In genomic region chr10:57114696-57115271, GRCm38 (mm10) we compare ENCODE assay signal across 29 mouse cellular contexts.
DNase-seq lines count a peak whose midpoint lies in the region; ATAC-seq lines count a peak whose summit lies in the region.
"Had no signal": no experiment of that assay in that cellular context is flagged by ENCODE, and none has a peak within 500 bp of the region (broad histone marks: within the 10 kb centered on the region; RNA-seq: fewer than 3 reads in every experiment).

No protein-coding gene starts in this region.

- no peaks in the 10 kb centered on the region for H3K4me1 ChIP-seq in heart, embryonic 10.5 days
- peaks cover 3% of the 10 kb centered on the region for H3K4me1 ChIP-seq in heart, embryonic 15.5 days (replicated peaks)
- H3K4me1 ChIP-seq in midbrain, embryonic 14.5 days (ENCODE audit: control insufficient read depth, insufficient read depth, low read length) = no peaks in the 10 kb centered on the region
- H3K4me1 ChIP-seq: embryonic facial prominence, embryonic 13.5 days; forebrain, embryonic 10.5 days; forebrain, embryonic 15.5 days; hindbrain, embryonic 13.5 days; kidney, embryonic 15.5 days; limb, embryonic 13.5 days; lung, embryonic 15.5 days; midbrain, embryonic 12.5 days; neural tube, embryonic 13.5 days had no signal

- DNase-seq in heart, adult 11 months = peak; percentile 93
- no peak for DNase-seq in heart, postnatal 25 days (ENCODE audit: low spot score)
- DNase-seq in heart, embryonic 10.5 days (ENCODE audit: low spot score) = peak; percentile 81
- no peak for DNase-seq in midbrain, embryonic 14.5 days
- no peak for DNase-seq in spleen, postnatal 4 days (ENCODE audit: low spot score in 2 of 2)
- DNase-seq in spleen, postnatal 36 days (ENCODE audit: low spot score in 2 of 2) = no peak
- DNase-seq: cerebellum, adult 18-20 months; cerebellum, postnatal 10 days; gastrocnemius, adult 2 months; gastrocnemius, postnatal 36 days; kidney, adult 11 months; kidney, postnatal 36 days; right cerebral cortex, postnatal 25 days; thymus, adult 18-20 months; thymus, postnatal 25 days had no signal

- ATAC-seq in heart, embryonic 15.5 days (replicated peaks; ENCODE audit: insufficient number of reproducible peaks, insufficient read depth, low FRiP score, low read depth) = peak; percentile 86
- no peak for ATAC-seq in midbrain, embryonic 14.5 days (ENCODE audit: low FRiP score, low TSS enrichment)
- ATAC-seq: CD4-positive, CD25-positive, alpha-beta regulatory T cell, adult 4 months; forebrain, embryonic 15.5 days had no signal

- peak overlapping the region; percentile 59; the same call in 1 of the 2 replicates for H3K27ac ChIP-seq in heart, embryonic 10.5 days
- H3K27ac ChIP-seq in heart, embryonic 15.5 days = peak overlapping the region; percentile 78
- no peak overlapping the region for H3K27ac ChIP-seq in midbrain, embryonic 14.5 days (replicated peaks; ENCODE audit: low read depth, low read length)
- H3K27ac ChIP-seq: embryonic facial prominence, embryonic 13.5 days; forebrain, embryonic 10.5 days; forebrain, embryonic 15.5 days; gastrocnemius, adult 2 months; hindbrain, embryonic 13.5 days; kidney, embryonic 15.5 days; layer of hippocampus, adult 2 months; limb, embryonic 13.5 days; lung, embryonic 15.5 days; midbrain, embryonic 12.5 days; neural tube, embryonic 13.5 days; stomach, postnatal 0 days had no signal

- H3K9me3 ChIP-seq in heart, embryonic 10.5 days = no peaks in the 10 kb centered on the region
- no peaks in the 10 kb centered on the region for H3K9me3 ChIP-seq in heart, embryonic 15.5 days (replicated peaks)
- H3K9me3 ChIP-seq in midbrain, embryonic 14.5 days (ENCODE audit: control insufficient read depth, low read length) = no peaks in the 10 kb centered on the region
- H3K9me3 ChIP-seq: embryonic facial prominence, embryonic 13.5 days; forebrain, embryonic 10.5 days; forebrain, embryonic 15.5 days; hindbrain, embryonic 13.5 days; kidney, embryonic 15.5 days; limb, embryonic 13.5 days; lung, embryonic 15.5 days; midbrain, embryonic 12.5 days; neural tube, embryonic 13.5 days had no signal

- intact Hi-C loops in heart, postnatal 25 days (cut with DNase I) = loop anchor here (5.0 to 10.0 kb wide), 2 partner anchors 67 to 280 kb away; no protein-coding TSS in a partner anchor

- H3K27me3 ChIP-seq in heart, embryonic 10.5 days (ENCODE audit: insufficient read depth, poor library complexity, severe bottlenecking) = no peaks in the 10 kb centered on the region
- H3K27me3 ChIP-seq in heart, embryonic 15.5 days = no peaks in the 10 kb centered on the region
- no peaks in the 10 kb centered on the region for H3K27me3 ChIP-seq in midbrain, embryonic 14.5 days (ENCODE audit: control insufficient read depth, insufficient read depth, low read length)
- H3K27me3 ChIP-seq: embryonic facial prominence, embryonic 13.5 days; forebrain, embryonic 15.5 days; hindbrain, embryonic 13.5 days; kidney, embryonic 15.5 days; limb, embryonic 13.5 days; lung, embryonic 15.5 days; midbrain, embryonic 12.5 days; neural tube, embryonic 13.5 days had no signal

- H3K4me2 ChIP-seq in heart, embryonic 15.5 days = no peak overlapping the region
- no peak overlapping the region for H3K4me2 ChIP-seq in midbrain, embryonic 14.5 days (ENCODE audit: low read length)
- H3K4me2 ChIP-seq: embryonic facial prominence, embryonic 13.5 days; forebrain, embryonic 15.5 days; hindbrain, embryonic 13.5 days; kidney, embryonic 15.5 days; limb, embryonic 13.5 days; liver, embryonic 11.5 days; lung, embryonic 15.5 days; midbrain, embryonic 12.5 days; neural tube, embryonic 13.5 days had no signal

- H3K4me3 ChIP-seq in heart, embryonic 10.5 days = no peak overlapping the region
- H3K4me3 ChIP-seq in heart, embryonic 15.5 days = no peak overlapping the region
- H3K4me3 ChIP-seq in midbrain, embryonic 14.5 days (replicated peaks; ENCODE audit: low read depth, low read length) = no peak overlapping the region
- H3K4me3 ChIP-seq: embryonic facial prominence, embryonic 13.5 days; forebrain, embryonic 10.5 days; forebrain, embryonic 15.5 days; gastrocnemius, adult 2 months; hindbrain, embryonic 13.5 days; kidney, embryonic 15.5 days; layer of hippocampus, adult 2 months; limb, embryonic 13.5 days; lung, embryonic 15.5 days; midbrain, embryonic 12.5 days; neural tube, embryonic 13.5 days had no signal

- no peak overlapping the region for H3K9ac ChIP-seq in heart, embryonic 15.5 days
- H3K9ac ChIP-seq in midbrain, embryonic 14.5 days (replicated peaks; ENCODE audit: low read length) = no peak overlapping the region
- H3K9ac ChIP-seq: embryonic facial prominence, embryonic 13.5 days; forebrain, embryonic 15.5 days; hindbrain, embryonic 13.5 days; kidney, embryonic 15.5 days; limb, embryonic 13.5 days; lung, embryonic 15.5 days; midbrain, embryonic 12.5 days; neural tube, embryonic 13.5 days had no signal

- H3K36me3 ChIP-seq in heart, embryonic 10.5 days = no peaks in the 10 kb centered on the region
- H3K36me3 ChIP-seq in heart, embryonic 15.5 days = no peaks in the 10 kb centered on the region
- no peaks in the 10 kb centered on the region for H3K36me3 ChIP-seq in midbrain, embryonic 14.5 days (ENCODE audit: control insufficient read depth, insufficient read depth, low read length)
- H3K36me3 ChIP-seq: embryonic facial prominence, embryonic 13.5 days; forebrain, embryonic 10.5 days; forebrain, embryonic 15.5 days; hindbrain, embryonic 13.5 days; kidney, embryonic 15.5 days; limb, embryonic 13.5 days; lung, embryonic 15.5 days; midbrain, embryonic 12.5 days; neural tube, embryonic 13.5 days had no signal

- 44% methylated on average over 8 of the region's 8 CpGs for WGBS in heart, embryonic 10.5 days
- WGBS in heart, embryonic 15.5 days = 40% methylated on average over 8 of the region's 8 CpGs
- 92% methylated on average over 8 of the region's 8 CpGs for WGBS in midbrain, embryonic 14.5 days

Comparison
In these comparisons a context has a peak if more than half of its experiments do, and no peak if none do; other contexts are left out.
1. DNase-seq: peak in heart, adult 11 months (single experiment) and heart, embryonic 10.5 days (single experiment); none in heart, postnatal 25 days (single experiment), midbrain, embryonic 14.5 days (single experiment), spleen, postnatal 4 days (0 of 2) and spleen, postnatal 36 days (0 of 2).